Comparison of ENCODE assay signal across 1 mouse cellular context in genomic region chr8:61924518-61924917, GRCm38 (mm10).
TF ChIP-seq lines count a peak whose summit lies in the region.

No protein-coding gene starts in this region.

TF ChIP-seq in myocyte, 11 proteins besides CTCF, POLR2A, EP300 and RAD21 (continued from another document):
- TF ChIP-seq CEBPB (IDR thresholded peaks at IDR 0.05; ENCODE audit: insufficient read depth, poor library complexity, severe bottlenecking) (no peak), TCF3 (IDR thresholded peaks at IDR 0.05; ENCODE audit: insufficient read length, low read depth) (peak; percentile 15)
TF ChIP-seq in myocyte: peak in this region for 4.
